Mouse (Mus musculus): ENCODE data around the gene Apoa2. TPM values are rescaled to one million over a fixed set of nuclear protein-coding genes. Genes with fewer than 3 reads are reported as not detected.
A peak's percentile ranks its signal among the peaks of the same experiment; 100 is the strongest.

Apoa2 gene
- polyA plus RNA-seq, 1 experiment = 20.8 TPM

- TF ChIP-seq POLR2A (IDR thresholded peaks at IDR 0.05; ENCODE audit: low read depth, low read length) (no peak), CTCF (conservative IDR thresholded peaks at IDR 0.05; ENCODE audit: insufficient read depth, insufficient read length, low read depth, low read length) (no peak)
- no peaks in the 10 kb centered on the region for H3K27me3 ChIP-seq (replicated peaks; ENCODE audit: control insufficient read depth, insufficient read depth, low read length)
- H3K4me3 ChIP-seq (ENCODE audit: insufficient read depth, low read depth, low read length) = peak overlapping the region; percentile 24; the same call in 1 of the 2 replicates
- H3K27ac ChIP-seq (ENCODE audit: insufficient read depth, low read depth, low read length) = no peak overlapping the region
- 30% methylated on average over 13 of the region's 13 CpGs for WGBS
- H3K4me1 ChIP-seq (ENCODE audit: control insufficient read depth, insufficient read depth, low read length) = no peaks in the 10 kb centered on the region
- no peaks in the 10 kb centered on the region for H3K36me3 ChIP-seq (ENCODE audit: control insufficient read depth, insufficient read depth, low read length)
- DNase-seq = peak; percentile 67
These were observed 26.9 kb downstream of the Apoa2 start for GRCm38 (mm10) chr1:171251594-171252324.

GRCm38 (mm10) chr1:171252415-171252814 lies 27.6 kb downstream of the Apoa2 start:
- Histone ChIP-seq H3K4me3 (ENCODE audit: insufficient read depth, low read depth, low read length) (no peak overlapping the region), H3K27ac (ENCODE audit: insufficient read depth, low read depth, low read length) (no peak overlapping the region), H3K27me3 (replicated peaks; ENCODE audit: control insufficient read depth, insufficient read depth, low read length) (no peaks in the 10 kb centered on the region), H3K4me1 (ENCODE audit: control insufficient read depth, insufficient read depth, low read length) (no peaks in the 10 kb centered on the region), H3K36me3 (ENCODE audit: control insufficient read depth, insufficient read depth, low read length) (no peaks in the 10 kb centered on the region)
- 73% methylated on average over 17 of the region's 17 CpGs for WGBS
- no peak for TF ChIP-seq POLR2A (IDR thresholded peaks at IDR 0.05; ENCODE audit: low read depth, low read length)
- TF ChIP-seq CTCF (conservative IDR thresholded peaks at IDR 0.05; ENCODE audit: insufficient read depth, insufficient read length, low read depth, low read length) = no peak
- no peak for DNase-seq

- no peaks in the 10 kb centered on the region for H3K4me1 ChIP-seq (ENCODE audit: control insufficient read depth, insufficient read depth, low read length)
- H3K4me3 ChIP-seq (ENCODE audit: insufficient read depth, low read depth, low read length) = no peak overlapping the region
- no peaks in the 10 kb centered on the region for H3K36me3 ChIP-seq (ENCODE audit: control insufficient read depth, insufficient read depth, low read length)
- no peak for TF ChIP-seq POLR2A (IDR thresholded peaks at IDR 0.05; ENCODE audit: low read depth, low read length)
- TF ChIP-seq CTCF (conservative IDR thresholded peaks at IDR 0.05; ENCODE audit: insufficient read depth, insufficient read length, low read depth, low read length) = peak; percentile 77
- H3K27ac ChIP-seq (ENCODE audit: insufficient read depth, low read depth, low read length) = no peak overlapping the region
- no peaks in the 10 kb centered on the region for H3K27me3 ChIP-seq (replicated peaks; ENCODE audit: control insufficient read depth, insufficient read depth, low read length)
- WGBS = 73% methylated on average over 24 of the region's 24 CpGs
- DNase-seq = peak; percentile 84
These were observed 31.4 kb downstream of the Apoa2 start for GRCm38 (mm10) chr1:171256095-171256818.

DNA sequence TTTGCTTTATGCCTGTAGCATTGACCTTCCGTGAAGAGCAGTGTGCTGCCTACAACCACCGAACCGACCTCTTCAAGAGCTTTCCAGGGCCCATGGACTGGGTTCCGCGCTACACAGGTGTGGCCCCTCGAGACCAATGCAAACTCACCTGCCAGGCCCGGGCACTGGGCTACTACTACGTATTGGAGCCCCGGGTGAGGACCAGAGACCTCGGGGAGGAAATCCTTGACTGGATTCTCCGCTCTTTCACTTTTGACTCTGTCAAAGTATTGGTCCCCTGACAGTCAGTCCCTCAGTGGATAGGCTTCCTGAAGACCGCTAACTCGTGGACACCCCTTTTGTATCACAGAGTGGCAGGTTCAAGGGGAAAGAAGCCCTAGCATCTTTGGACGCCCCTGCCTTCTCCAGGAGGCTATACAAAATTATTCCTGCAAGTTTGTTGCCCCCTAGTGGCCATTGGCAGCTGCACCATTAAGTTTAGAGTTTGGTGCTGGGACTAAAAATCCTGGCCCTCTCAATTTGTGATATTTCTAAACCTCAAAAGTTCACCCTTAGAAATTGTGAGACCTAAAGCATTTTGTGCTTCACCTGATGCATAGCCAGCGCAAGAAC lies 32.2 kb downstream of the Apoa2 start:
- WGBS = 61% methylated on average over 15 of the region's 15 CpGs
- TF ChIP-seq CTCF (conservative IDR thresholded peaks at IDR 0.05; ENCODE audit: insufficient read depth, insufficient read length, low read depth, low read length) = peak; percentile 70
- TF ChIP-seq POLR2A (IDR thresholded peaks at IDR 0.05; ENCODE audit: low read depth, low read length) = no peak
- no peak overlapping the region for H3K27ac ChIP-seq (ENCODE audit: insufficient read depth, low read depth, low read length)

DNA sequence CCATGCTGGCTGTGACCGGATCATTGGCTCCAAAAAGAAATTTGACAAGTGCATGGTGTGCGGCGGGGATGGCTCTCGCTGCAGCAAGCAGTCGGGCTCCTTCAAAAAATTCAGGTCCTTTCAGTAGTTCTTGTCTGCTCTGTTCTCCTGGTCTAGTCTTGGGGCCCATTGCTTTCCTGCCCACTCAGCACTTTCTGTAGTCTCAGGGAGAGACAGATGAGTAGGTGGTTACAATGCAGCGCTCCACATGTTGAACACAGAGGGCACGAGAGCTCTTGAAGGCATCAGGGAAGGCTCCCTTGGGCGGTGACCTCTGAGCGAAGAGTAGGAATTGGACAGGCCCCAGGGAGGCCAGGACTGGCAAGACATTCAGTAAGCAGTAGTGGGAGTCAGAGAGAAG lies 32.9 kb downstream of the Apoa2 start:
- WGBS = 83% methylated on average over 9 of the region's 9 CpGs
- DNase-seq = no peak
- no peaks in the 10 kb centered on the region; the same call in 1 of the 2 replicates for H3K4me1 ChIP-seq (ENCODE audit: control insufficient read depth, insufficient read depth, low read length)
- H3K27me3 ChIP-seq (replicated peaks; ENCODE audit: control insufficient read depth, insufficient read depth, low read length) = no peaks in the 10 kb centered on the region
- TF ChIP-seq POLR2A (IDR thresholded peaks at IDR 0.05; ENCODE audit: low read depth, low read length) = no peak
- no peak for TF ChIP-seq CTCF (conservative IDR thresholded peaks at IDR 0.05; ENCODE audit: insufficient read depth, insufficient read length, low read depth, low read length)
- no peak overlapping the region for H3K27ac ChIP-seq (ENCODE audit: insufficient read depth, low read depth, low read length)
- H3K4me3 ChIP-seq (ENCODE audit: insufficient read depth, low read depth, low read length) = no peak overlapping the region
- H3K36me3 ChIP-seq (ENCODE audit: control insufficient read depth, insufficient read depth, low read length) = no peaks in the 10 kb centered on the region

More for the DNA sequence above, 32.2 kb downstream of the Apoa2 start:
- Histone ChIP-seq H3K4me1 (ENCODE audit: control insufficient read depth, insufficient read depth, low read length) (no peaks in the 10 kb centered on the region), H3K4me3 (ENCODE audit: insufficient read depth, low read depth, low read length) (no peak overlapping the region), H3K36me3 (ENCODE audit: control insufficient read depth, insufficient read depth, low read length) (no peaks in the 10 kb centered on the region), H3K27me3 (replicated peaks; ENCODE audit: control insufficient read depth, insufficient read depth, low read length) (no peaks in the 10 kb centered on the region)
- peak; percentile 74 for DNase-seq

GRCm38 (mm10) chr1:171258921-171259320 lies 34.1 kb downstream of the Apoa2 start:
- Histone ChIP-seq H3K36me3 (ENCODE audit: control insufficient read depth, insufficient read depth, low read length) (no peaks in the 10 kb centered on the region), H3K27me3 (replicated peaks; ENCODE audit: control insufficient read depth, insufficient read depth, low read length) (no peaks in the 10 kb centered on the region), H3K27ac (ENCODE audit: insufficient read depth, low read depth, low read length) (no peak overlapping the region), H3K4me1 (ENCODE audit: control insufficient read depth, insufficient read depth, low read length) (no peaks in the 10 kb centered on the region; the same call in 1 of the 2 replicates), H3K4me3 (ENCODE audit: insufficient read depth, low read depth, low read length) (no peak overlapping the region)
- 88% methylated on average over 17 of the region's 17 CpGs for WGBS
- no peak for TF ChIP-seq CTCF (conservative IDR thresholded peaks at IDR 0.05; ENCODE audit: insufficient read depth, insufficient read length, low read depth, low read length)
- TF ChIP-seq POLR2A (IDR thresholded peaks at IDR 0.05; ENCODE audit: low read depth, low read length) = no peak
- DNase-seq = no peak

- no peak overlapping the region for H3K4me3 ChIP-seq (ENCODE audit: insufficient read depth, low read depth, low read length)
- no peaks in the 10 kb centered on the region; the same call in 1 of the 2 replicates for H3K4me1 ChIP-seq (ENCODE audit: control insufficient read depth, insufficient read depth, low read length)
- no peak overlapping the region for H3K27ac ChIP-seq (ENCODE audit: insufficient read depth, low read depth, low read length)
- H3K27me3 ChIP-seq (replicated peaks; ENCODE audit: control insufficient read depth, insufficient read depth, low read length) = no peaks in the 10 kb centered on the region
- H3K36me3 ChIP-seq (ENCODE audit: control insufficient read depth, insufficient read depth, low read length) = no peaks in the 10 kb centered on the region
- peak; percentile 40 for DNase-seq
- TF ChIP-seq POLR2A (IDR thresholded peaks at IDR 0.05; ENCODE audit: low read depth, low read length) (no peak), CTCF (conservative IDR thresholded peaks at IDR 0.05; ENCODE audit: insufficient read depth, insufficient read length, low read depth, low read length) (no peak)
- 60% methylated on average over 3 of the region's 3 CpGs for WGBS
These were observed 35.5 kb downstream of the Apoa2 start for GRCm38 (mm10) chr1:171260316-171260715.
